8 mouse cellular contexts compared by ENCODE assay signal in the genomic region with DNA sequence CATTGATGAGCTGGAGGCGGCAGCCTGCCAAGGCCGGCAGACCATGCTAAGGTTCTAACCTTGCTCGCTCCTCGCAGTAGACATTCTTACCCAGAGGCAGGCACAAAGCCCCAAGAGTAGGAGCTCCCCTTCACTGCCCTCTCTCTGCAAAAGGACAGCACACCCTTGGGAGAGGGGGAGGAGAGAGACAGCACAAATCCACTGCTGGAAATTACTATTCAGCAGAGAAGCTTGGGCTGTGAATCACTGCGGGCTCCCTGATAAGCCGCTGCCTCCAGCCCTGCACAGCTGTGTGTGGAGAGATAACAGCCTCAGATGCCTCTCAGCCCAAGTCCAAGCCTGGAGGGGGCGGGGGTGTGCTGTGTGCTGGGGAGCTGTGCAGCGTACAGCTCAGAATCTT. TPM values are rescaled to one million over a fixed set of nuclear protein-coding genes. Genes with fewer than 3 reads are reported as not detected.
A peak's percentile ranks its signal among the peaks of the same experiment; 100 is the strongest.
DNase-seq lines count a peak whose midpoint lies in the region; ATAC-seq and TF ChIP-seq lines count a peak whose summit lies in the region.

No protein-coding gene starts in this region.

- H3K9me3 ChIP-seq in kidney, embryonic 14.5 days (ENCODE audit: control insufficient read depth, low read length), result no peaks in the 10 kb centered on the region
- no peaks in the 10 kb centered on the region for H3K9me3 ChIP-seq in heart, embryonic 11.5 days (replicated peaks; ENCODE audit: control insufficient read depth, low read length)
- no peaks in the 10 kb centered on the region for H3K9me3 ChIP-seq in kidney, postnatal 0 days (replicated peaks; ENCODE audit: low read length)
- no peaks in the 10 kb centered on the region for H3K9me3 ChIP-seq in midbrain, embryonic 12.5 days
- no peaks in the 10 kb centered on the region for H3K9me3 ChIP-seq in stomach, embryonic 14.5 days (ENCODE audit: control insufficient read depth, low read depth, low read length)

- DNase-seq in kidney, adult 8-10 months, result no peak
- peak; percentile 61 for DNase-seq in embryo, embryonic 10.5 days (ENCODE audit: low spot score)
- DNase-seq in kidney, postnatal 0 days (ENCODE audit: low spot score), result peak; percentile 36
- no peak for DNase-seq in thymus, adult 2 months

- H3K27me3 ChIP-seq in kidney, embryonic 14.5 days (ENCODE audit: control insufficient read depth, insufficient read depth, low read length), result peaks cover 46% of the 10 kb centered on the region
- H3K27me3 ChIP-seq in heart, embryonic 11.5 days (ENCODE audit: control insufficient read depth, insufficient read depth, low read length), result peaks cover 43% of the 10 kb centered on the region
- peaks cover 33% of the 10 kb centered on the region for H3K27me3 ChIP-seq in kidney, postnatal 0 days (ENCODE audit: insufficient read depth, low read length)
- H3K27me3 ChIP-seq in midbrain, embryonic 12.5 days, result peaks cover 66% of the 10 kb centered on the region
- peaks cover 47% of the 10 kb centered on the region for H3K27me3 ChIP-seq in stomach, embryonic 14.5 days (ENCODE audit: control insufficient read depth, insufficient read depth, low read length)
- peaks cover 33% of the 10 kb centered on the region for H3K27me3 ChIP-seq in thymus, adult 2 months (ENCODE audit: control insufficient read depth, insufficient read depth, low read length)

- 0 out of 2 replicates have a peak, but pooled peaks have one; percentile 6 for TF ChIP-seq CTCF in kidney, postnatal 0 days (IDR thresholded peaks at IDR 0.05; ENCODE audit: low read depth)
- no peak for TF ChIP-seq CTCF in thymus, adult 2 months (IDR thresholded peaks at IDR 0.05; ENCODE audit: borderline replicate concordance, control insufficient read depth, extremely low read depth, insufficient read depth, low read length, poor library complexity)

- no peaks in the 10 kb centered on the region for H3K36me3 ChIP-seq in kidney, embryonic 14.5 days (ENCODE audit: control insufficient read depth, insufficient read depth, low read length)
- no peaks in the 10 kb centered on the region for H3K36me3 ChIP-seq in heart, embryonic 11.5 days (ENCODE audit: control insufficient read depth, insufficient read depth, low read length)
- no peaks in the 10 kb centered on the region for H3K36me3 ChIP-seq in kidney, postnatal 0 days (ENCODE audit: insufficient read depth, low read length)
- H3K36me3 ChIP-seq in midbrain, embryonic 12.5 days, result no peaks in the 10 kb centered on the region
- H3K36me3 ChIP-seq in stomach, embryonic 14.5 days (ENCODE audit: control insufficient read depth, insufficient read depth, low read length), result no peaks in the 10 kb centered on the region
- no peaks in the 10 kb centered on the region for H3K36me3 ChIP-seq in thymus, adult 2 months (ENCODE audit: control insufficient read depth, insufficient read depth, low read length)

- H3K4me1 ChIP-seq in kidney, embryonic 14.5 days (ENCODE audit: control insufficient read depth, insufficient read depth, low read length), result peaks cover 44% of the 10 kb centered on the region
- peaks cover 38% of the 10 kb centered on the region for H3K4me1 ChIP-seq in heart, embryonic 11.5 days (ENCODE audit: control insufficient read depth, insufficient read depth, low read length)
- peaks cover 21% of the 10 kb centered on the region for H3K4me1 ChIP-seq in kidney, postnatal 0 days (replicated peaks; ENCODE audit: insufficient read depth, low read length)
- H3K4me1 ChIP-seq in midbrain, embryonic 12.5 days, result peaks cover 49% of the 10 kb centered on the region
- peaks cover 17% of the 10 kb centered on the region; the same call in 1 of the 2 replicates for H3K4me1 ChIP-seq in stomach, embryonic 14.5 days (ENCODE audit: control insufficient read depth, insufficient read depth, low read length)
- peaks cover 11% of the 10 kb centered on the region for H3K4me1 ChIP-seq in thymus, adult 2 months (replicated peaks; ENCODE audit: control insufficient read depth, insufficient read depth, low read length)

- H3K4me2 ChIP-seq in kidney, embryonic 14.5 days (replicated peaks; ENCODE audit: low read depth, low read length), result peak overlapping the region; percentile 17; the same call in 1 of the 2 replicates
- H3K4me2 ChIP-seq in heart, embryonic 11.5 days, result peak overlapping the region; percentile 86
- no peak overlapping the region for H3K4me2 ChIP-seq in kidney, postnatal 0 days (ENCODE audit: low read length)
- H3K4me2 ChIP-seq in midbrain, embryonic 12.5 days (replicated peaks), result 0 out of 2 replicates have a peak overlapping the region, but pooled peaks have one; percentile 72
- no peak overlapping the region for H3K4me2 ChIP-seq in stomach, embryonic 14.5 days (replicated peaks; ENCODE audit: low read depth, low read length)

- no peak overlapping the region for H3K9ac ChIP-seq in kidney, embryonic 14.5 days (ENCODE audit: low read depth, low read length)
- H3K9ac ChIP-seq in heart, embryonic 11.5 days (ENCODE audit: low read depth, low read length), result peak overlapping the region; percentile 6; the same call in 1 of the 2 replicates
- no peak overlapping the region for H3K9ac ChIP-seq in kidney, postnatal 0 days (ENCODE audit: low read depth, low read length)
- H3K9ac ChIP-seq in midbrain, embryonic 12.5 days (replicated peaks), result no peak overlapping the region
- H3K9ac ChIP-seq in stomach, embryonic 14.5 days (replicated peaks; ENCODE audit: low read depth, low read length), result no peak overlapping the region

- 0 out of 2 replicates have a peak overlapping the region, but pooled peaks have one; percentile 42 for H3K27ac ChIP-seq in kidney, embryonic 14.5 days (ENCODE audit: low read depth, low read length)
- peak overlapping the region; percentile 73 for H3K27ac ChIP-seq in heart, embryonic 11.5 days (ENCODE audit: low read depth, low read length)
- H3K27ac ChIP-seq in kidney, postnatal 0 days, result no peak overlapping the region
- peak overlapping the region; percentile 84 for H3K27ac ChIP-seq in midbrain, embryonic 12.5 days (replicated peaks)
- H3K27ac ChIP-seq in stomach, embryonic 14.5 days (ENCODE audit: low read length), result no peak overlapping the region
- H3K27ac ChIP-seq in thymus, adult 2 months (ENCODE audit: control insufficient read depth, insufficient read depth, low read length), result no peak overlapping the region

- peak; percentile 58; the same call in 1 of the 2 replicates for ATAC-seq in kidney, embryonic 14.5 days (ENCODE audit: low FRiP score, low TSS enrichment)
- ATAC-seq in heart, embryonic 11.5 days (replicated peaks; ENCODE audit: insufficient number of reproducible peaks, low FRiP score, low TSS enrichment), result peak; percentile 87
- ATAC-seq in kidney, postnatal 0 days (replicated peaks; ENCODE audit: low FRiP score, low read depth), result no peak
- peak; percentile 83 for ATAC-seq in midbrain, embryonic 12.5 days (ENCODE audit: low FRiP score, low read depth)
- peak; percentile 65; the same call in 1 of the 2 replicates for ATAC-seq in stomach, embryonic 14.5 days (ENCODE audit: insufficient number of reproducible peaks, insufficient read depth, low FRiP score, low read depth)

- no peak overlapping the region for H3K4me3 ChIP-seq in kidney, embryonic 14.5 days (ENCODE audit: low read length)
- H3K4me3 ChIP-seq in heart, embryonic 11.5 days (ENCODE audit: low read depth, low read length), result no peak overlapping the region
- H3K4me3 ChIP-seq in kidney, postnatal 0 days (replicated peaks; ENCODE audit: low read depth, low read length), result no peak overlapping the region
- peak overlapping the region; percentile 43 for H3K4me3 ChIP-seq in midbrain, embryonic 12.5 days
- no peak overlapping the region for H3K4me3 ChIP-seq in stomach, embryonic 14.5 days (ENCODE audit: low read depth, low read length)
- H3K4me3 ChIP-seq in thymus, adult 2 months (ENCODE audit: control insufficient read depth, insufficient read depth, low read length), result no peak overlapping the region

- WGBS in kidney, embryonic 14.5 days, result 11% methylated on average over 8 of the region's 8 CpGs
- WGBS in heart, embryonic 11.5 days (ENCODE audit: insufficient replicate concordance), result 2% methylated on average over 8 of the region's 8 CpGs
- 5% methylated on average over 8 of the region's 8 CpGs for whole genome bisulfite sequencing in kidney, postnatal 0 days
- 2% methylated on average over 8 of the region's 8 CpGs for WGBS in midbrain, embryonic 12.5 days
- WGBS in stomach, embryonic 14.5 days, result 4% methylated on average over 8 of the region's 8 CpGs
- WGBS in thymus, adult 2 months, result 9% methylated on average over 8 of the region's 8 CpGs

- TF ChIP-seq POLR2A in thymus, adult 2 months (IDR thresholded peaks at IDR 0.05; ENCODE audit: control insufficient read depth, extremely low read depth, insufficient read depth, low read length, poor library complexity), result no peak

RNA-seq across cellular contexts. Expression of gene Rpp25, which starts 1.9 kb away (rescaled TPM):
- polyA plus RNA-seq in kidney, embryonic 14.5 days (2014; fragmentation: Nextera tagmentation; extraction: Ambion mirVana), result 5.3 and 6.2 TPM in 2 replicates
- polyA plus RNA-seq in heart, embryonic 11.5 days (2014; fragmentation: Nextera tagmentation; extraction: Ambion mirVana), result 16.3 and 17.1 TPM in 2 replicates
- polyA plus RNA-seq in kidney, postnatal 0 days (2015; fragmentation: Nextera tagmentation; extraction: Ambion mirVana), result 3.8 and 4.2 TPM in 2 replicates
- polyA plus RNA-seq in midbrain, embryonic 12.5 days (2016; fragmentation: Nextera tagmentation; extraction: Ambion mirVana), result 13.8 and 17.0 TPM in 2 replicates
- polyA plus RNA-seq in stomach, embryonic 14.5 days (2014; fragmentation: Nextera tagmentation; extraction: Ambion mirVana), result 3.8 and 4.8 TPM in 2 replicates
- polyA plus RNA-seq in thymus, adult 2 months (2012; rRNA removed), result 0.26 and 0.75 TPM in 2 replicates

RNA-seq across cellular contexts. Expression of gene Cox5a, which starts 15.4 kb away (rescaled TPM):
- 675 and 707 TPM in 2 replicates for polyA plus RNA-seq in kidney, embryonic 14.5 days (2014; fragmentation: Nextera tagmentation; extraction: Ambion mirVana)
- polyA plus RNA-seq in heart, embryonic 11.5 days (2014; fragmentation: Nextera tagmentation; extraction: Ambion mirVana), result 1,178 and 1,213 TPM in 2 replicates
- polyA plus RNA-seq in kidney, postnatal 0 days (2015; fragmentation: Nextera tagmentation; extraction: Ambion mirVana), result 1,314 and 1,348 TPM in 2 replicates
- 705 and 706 TPM in 2 replicates for polyA plus RNA-seq in midbrain, embryonic 12.5 days (2016; fragmentation: Nextera tagmentation; extraction: Ambion mirVana)
- 525 and 538 TPM in 2 replicates for polyA plus RNA-seq in stomach, embryonic 14.5 days (2014; fragmentation: Nextera tagmentation; extraction: Ambion mirVana)
- 376 and 397 TPM in 2 replicates for polyA plus RNA-seq in thymus, adult 2 months (2012; rRNA removed)

RNA-seq across cellular contexts. Expression of gene Fam219b, which starts 31.6 kb away (rescaled TPM):
- 13.3 and 19.7 TPM in 2 replicates for polyA plus RNA-seq in kidney, embryonic 14.5 days (2014; fragmentation: Nextera tagmentation; extraction: Ambion mirVana)
- 12.1 and 12.6 TPM in 2 replicates for polyA plus RNA-seq in heart, embryonic 11.5 days (2014; fragmentation: Nextera tagmentation; extraction: Ambion mirVana)
- polyA plus RNA-seq in kidney, postnatal 0 days (2015; fragmentation: Nextera tagmentation; extraction: Ambion mirVana), result 13.6 and 15.1 TPM in 2 replicates
- 21.0 TPM in 2 replicates for polyA plus RNA-seq in midbrain, embryonic 12.5 days (2016; fragmentation: Nextera tagmentation; extraction: Ambion mirVana)
- polyA plus RNA-seq in stomach, embryonic 14.5 days (2014; fragmentation: Nextera tagmentation; extraction: Ambion mirVana), result 22.5 and 23.6 TPM in 2 replicates
- 9.8 and 10.4 TPM in 2 replicates for polyA plus RNA-seq in thymus, adult 2 months (2012; rRNA removed)

RNA-seq across cellular contexts. Expression of gene Scamp5, which starts 37.8 kb away (rescaled TPM):
- polyA plus RNA-seq in kidney, embryonic 14.5 days (2014; fragmentation: Nextera tagmentation; extraction: Ambion mirVana), result 7.3 and 9.0 TPM in 2 replicates
- 5.8 and 7.9 TPM in 2 replicates for polyA plus RNA-seq in heart, embryonic 11.5 days (2014; fragmentation: Nextera tagmentation; extraction: Ambion mirVana)
- 18.3 and 19.4 TPM in 2 replicates for polyA plus RNA-seq in kidney, postnatal 0 days (2015; fragmentation: Nextera tagmentation; extraction: Ambion mirVana)
- polyA plus RNA-seq in midbrain, embryonic 12.5 days (2016; fragmentation: Nextera tagmentation; extraction: Ambion mirVana), result 48.6 and 49.8 TPM in 2 replicates
- 17.9 and 20.0 TPM in 2 replicates for polyA plus RNA-seq in stomach, embryonic 14.5 days (2014; fragmentation: Nextera tagmentation; extraction: Ambion mirVana)
- polyA plus RNA-seq in thymus, adult 2 months (2012; rRNA removed), result 9.3 and 12.1 TPM in 2 replicates

RNA-seq across cellular contexts. Expression of gene Mpi, which starts 46.9 kb away (rescaled TPM):
- polyA plus RNA-seq in kidney, embryonic 14.5 days (2014; fragmentation: Nextera tagmentation; extraction: Ambion mirVana), result 36.5 and 37.7 TPM in 2 replicates
- polyA plus RNA-seq in heart, embryonic 11.5 days (2014; fragmentation: Nextera tagmentation; extraction: Ambion mirVana), result 67.5 and 76.1 TPM in 2 replicates
- polyA plus RNA-seq in kidney, postnatal 0 days (2015; fragmentation: Nextera tagmentation; extraction: Ambion mirVana), result 34.5 and 35.9 TPM in 2 replicates
- 65.7 and 67.3 TPM in 2 replicates for polyA plus RNA-seq in midbrain, embryonic 12.5 days (2016; fragmentation: Nextera tagmentation; extraction: Ambion mirVana)
- polyA plus RNA-seq in stomach, embryonic 14.5 days (2014; fragmentation: Nextera tagmentation; extraction: Ambion mirVana), result 31.8 and 33.1 TPM in 2 replicates
- 39.1 and 54.3 TPM in 2 replicates for polyA plus RNA-seq in thymus, adult 2 months (2012; rRNA removed)

Comparison
In these comparisons a context has a peak if more than half of its experiments do, and no peak if none do; other contexts are left out.
1. H3K27ac ChIP-seq: peak in kidney, embryonic 14.5 days (single experiment), heart, embryonic 11.5 days (single experiment) and midbrain, embryonic 12.5 days (single experiment); none in kidney, postnatal 0 days (single experiment), stomach, embryonic 14.5 days (single experiment) and thymus, adult 2 months (single experiment).
2. H3K4me2 ChIP-seq: peak in kidney, embryonic 14.5 days (single experiment), heart, embryonic 11.5 days (single experiment) and midbrain, embryonic 12.5 days (single experiment); none in kidney, postnatal 0 days (single experiment) and stomach, embryonic 14.5 days (single experiment).
3. DNase-seq: peak in embryo, embryonic 10.5 days (single experiment) and kidney, postnatal 0 days (single experiment); none in kidney, adult 8-10 months (0 of 2) and thymus, adult 2 months (single experiment).